Mouse (Mus musculus) E14TG2a.4 (cell line): ENCODE data around the gene Mta3.

Experiments
- H3K27me3 ChIP-seq: 2 replicates; pipeline ENCODE4 v1.6.1; 2014; ENCODE audit warnings: low read length, control low read depth; ENCODE audit not compliant: insufficient read depth
- H3K36me3 ChIP-seq: 2 replicates; pipeline ENCODE4 v1.6.1; 2014; ENCODE audit warnings: low read length, control low read depth; ENCODE audit not compliant: insufficient read depth
- H3K4me1 ChIP-seq: replicated peaks from 2 replicates; pipeline ENCODE4 v1.6.1; 2014; ENCODE audit warnings: low read depth, low read length, control low read depth
- H3K4me3 ChIP-seq: replicated peaks from 2 replicates; pipeline ENCODE4 v1.5.1; 2014; ENCODE audit warnings: mild to moderate bottlenecking, low read length
- H3K9me3 ChIP-seq: 2 replicates; pipeline ENCODE4 v1.6.1; 2014; ENCODE audit warnings: low read length, control low read depth
- CTCF ChIP-seq: conservative IDR thresholded peaks from 2 replicates; pipeline ENCODE4 v1.5.1; 2014; ENCODE audit warnings: low read length
- NANOG ChIP-seq: IDR thresholded peaks from 2 replicates; pipeline ENCODE4 v1.6.1; 2014; ENCODE audit warnings: borderline replicate concordance, low read length, mixed read lengths
- POU5F1 ChIP-seq: IDR thresholded peaks from 2 replicates; pipeline ENCODE4 v1.6.1; 2014; ENCODE audit warnings: low read length, borderline replicate concordance

Mta3 gene

GRCm38 (mm10) chr17:83753112-83753899 is 47.3 kb downstream of the Mta3 start:
- H3K4me3 ChIP-seq = peak overlapping the region; percentile 39
- no peaks in the 10 kb centered on the region for H3K27me3 ChIP-seq
- no peaks in the 10 kb centered on the region for H3K9me3 ChIP-seq
- TF ChIP-seq NANOG = peak; percentile 67
- TF ChIP-seq POU5F1 = no peak
- H3K36me3 ChIP-seq = peaks cover 50% of the 10 kb centered on the region
- peaks cover 77% of the 10 kb centered on the region for H3K4me1 ChIP-seq

GRCm38 (mm10) chr17:83758096-83758495 is 52.1 kb downstream of the Mta3 start:
- Histone ChIP-seq H3K4me3 (no peak overlapping the region), H3K4me1 (peaks cover 56% of the 10 kb centered on the region), H3K36me3 (peaks cover 84% of the 10 kb centered on the region), H3K9me3 (no peaks in the 10 kb centered on the region), H3K27me3 (no peaks in the 10 kb centered on the region)
- TF ChIP-seq NANOG (no peak), POU5F1 (no peak), CTCF (no peak)

- TF ChIP-seq POU5F1 = no peak
- no peak for TF ChIP-seq CTCF
- no peak for TF ChIP-seq NANOG
- H3K4me1 ChIP-seq = peaks cover 43% of the 10 kb centered on the region
- H3K9me3 ChIP-seq = no peaks in the 10 kb centered on the region
- H3K27me3 ChIP-seq = no peaks in the 10 kb centered on the region
- H3K36me3 ChIP-seq = peaks cover 87% of the 10 kb centered on the region
- no peak overlapping the region for H3K4me3 ChIP-seq
These were observed 53.6 kb downstream of the Mta3 start for GRCm38 (mm10) chr17:83759547-83759946.

GRCm38 (mm10) chr17:83764538-83764937 is 58.6 kb downstream of the Mta3 start:
- no peak for TF ChIP-seq CTCF
- no peak for TF ChIP-seq NANOG
- no peak for TF ChIP-seq POU5F1
- Histone ChIP-seq H3K27me3 (no peaks in the 10 kb centered on the region), H3K4me1 (peaks cover 50% of the 10 kb centered on the region), H3K36me3 (peaks cover 87% of the 10 kb centered on the region), H3K9me3 (no peaks in the 10 kb centered on the region), H3K4me3 (no peak overlapping the region)

- Histone ChIP-seq H3K4me1 (peaks cover 55% of the 10 kb centered on the region), H3K36me3 (peaks cover 90% of the 10 kb centered on the region), H3K9me3 (no peaks in the 10 kb centered on the region), H3K27me3 (no peaks in the 10 kb centered on the region), H3K4me3 (no peak overlapping the region)
- TF ChIP-seq CTCF = no peak
- TF ChIP-seq POU5F1 = no peak
- TF ChIP-seq NANOG = no peak
These were observed 61.1 kb downstream of the Mta3 start for GRCm38 (mm10) chr17:83767064-83767463.

- Histone ChIP-seq H3K36me3 (peaks cover 90% of the 10 kb centered on the region), H3K9me3 (no peaks in the 10 kb centered on the region), H3K4me1 (peaks cover 66% of the 10 kb centered on the region), H3K27me3 (no peaks in the 10 kb centered on the region), H3K4me3 (no peak overlapping the region)
- no peak for TF ChIP-seq NANOG
- TF ChIP-seq CTCF = no peak
- TF ChIP-seq POU5F1 = no peak
These were observed 62.3 kb downstream of the Mta3 start for GRCm38 (mm10) chr17:83768309-83768708.

GRCm38 (mm10) chr17:83770371-83770770 is 64.4 kb downstream of the Mta3 start:
- H3K36me3 ChIP-seq = peaks cover 92% of the 10 kb centered on the region
- H3K9me3 ChIP-seq = no peaks in the 10 kb centered on the region
- no peak overlapping the region for H3K4me3 ChIP-seq
- TF ChIP-seq CTCF = no peak
- no peak for TF ChIP-seq POU5F1
- no peak for TF ChIP-seq NANOG
- H3K27me3 ChIP-seq = no peaks in the 10 kb centered on the region
- peaks cover 64% of the 10 kb centered on the region for H3K4me1 ChIP-seq

- no peak for TF ChIP-seq CTCF
- no peak for TF ChIP-seq POU5F1
- TF ChIP-seq NANOG = no peak
- no peaks in the 10 kb centered on the region for H3K9me3 ChIP-seq
- peaks cover 65% of the 10 kb centered on the region for H3K4me1 ChIP-seq
- peaks cover 93% of the 10 kb centered on the region for H3K36me3 ChIP-seq
- H3K4me3 ChIP-seq = no peak overlapping the region
- H3K27me3 ChIP-seq = no peaks in the 10 kb centered on the region
These were observed 65.0 kb downstream of the Mta3 start for GRCm38 (mm10) chr17:83770931-83771330.

GRCm38 (mm10) chr17:83772110-83772509 is 66.1 kb downstream of the Mta3 start:
- peaks cover 91% of the 10 kb centered on the region for H3K36me3 ChIP-seq
- no peaks in the 10 kb centered on the region for H3K27me3 ChIP-seq
- peaks cover 67% of the 10 kb centered on the region for H3K4me1 ChIP-seq
- TF ChIP-seq POU5F1 (no peak), CTCF (no peak), NANOG (no peak)
- H3K9me3 ChIP-seq = no peaks in the 10 kb centered on the region
- H3K4me3 ChIP-seq = no peak overlapping the region
